Mouse (Mus musculus): ENCODE results near the gene Pask.
"Not testable (repeated sequence)": the region's sequence is repeated elsewhere in the genome, so short reads cannot be mapped to it uniquely, and the experiment has no call there.

Gene Pask

GRCm38 (mm10) chr1:93342648-93343503, at the start of gene Pask, which contains the start of gene Ppp1r7:
Gene Pask (minus strand): TSS chr1:93343482.
Gene Ppp1r7 (plus strand): TSS chr1:93342854.
- peak; percentile 95 for DNase-seq

DNA sequence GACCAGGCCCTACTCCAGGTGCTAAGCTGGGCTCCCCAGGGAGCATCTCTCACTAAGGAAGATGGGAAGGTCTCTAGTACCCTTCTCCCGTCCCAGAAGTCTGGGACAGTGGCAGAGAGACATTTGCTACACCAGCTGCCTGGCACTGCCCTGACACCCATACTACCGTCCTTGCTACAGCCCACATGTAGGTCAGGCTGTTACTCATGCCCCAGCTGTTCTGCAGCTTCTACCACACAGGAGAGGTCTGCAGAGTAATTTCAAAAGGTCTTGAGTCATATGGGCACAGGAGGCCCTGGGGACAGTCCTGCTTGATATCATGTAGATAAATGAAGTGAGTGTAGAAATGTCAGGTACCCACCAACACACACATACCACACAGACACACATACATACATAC, 45.6 kb upstream of the Pask start:
- DNase-seq: no peak

DNA sequence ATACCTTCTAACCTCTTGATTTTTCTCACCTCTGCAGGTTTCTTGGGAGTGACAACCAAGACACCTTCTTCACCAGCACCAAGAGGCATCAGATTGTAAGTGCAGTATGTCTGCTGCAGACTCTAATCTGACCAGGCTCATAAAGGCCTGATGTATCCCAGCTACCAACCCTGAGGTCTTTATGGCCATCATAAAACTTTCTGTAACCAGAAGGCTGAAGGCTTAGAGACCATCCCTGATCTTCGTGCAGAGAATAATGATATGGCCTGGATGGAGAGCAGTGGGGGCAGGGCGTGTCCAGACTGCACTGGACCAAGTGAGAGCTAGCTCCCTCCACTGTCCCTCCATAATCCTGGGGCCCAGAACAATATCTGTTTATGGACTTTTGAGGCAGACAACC, 43.9 kb upstream of the Pask start:
- no peak for DNase-seq

GRCm38 (mm10) chr1:93379117-93379516, 35.8 kb upstream of the Pask start:
- DNase-seq: no peak

DNA sequence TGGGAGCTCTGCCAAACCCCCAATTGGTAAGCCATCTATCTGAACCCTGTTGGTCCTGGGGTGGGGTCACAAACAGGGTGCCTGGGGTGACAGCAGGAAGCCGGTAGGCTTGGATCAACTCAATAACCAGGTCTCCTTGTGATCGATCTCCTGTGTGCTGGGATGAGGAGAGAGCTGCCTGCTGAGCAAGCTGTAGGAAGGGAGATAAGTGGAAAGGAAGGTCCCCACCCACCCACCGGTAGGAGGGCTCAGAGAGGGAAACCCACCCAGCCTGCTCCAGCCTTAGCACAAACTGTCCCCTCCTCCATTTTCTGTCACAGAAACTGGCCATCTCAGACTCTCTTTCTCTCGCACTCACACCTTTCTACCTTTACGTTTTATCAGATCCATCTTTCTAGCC, 34.0 kb upstream of the Pask start:
- no peak for DNase-seq

DNA sequence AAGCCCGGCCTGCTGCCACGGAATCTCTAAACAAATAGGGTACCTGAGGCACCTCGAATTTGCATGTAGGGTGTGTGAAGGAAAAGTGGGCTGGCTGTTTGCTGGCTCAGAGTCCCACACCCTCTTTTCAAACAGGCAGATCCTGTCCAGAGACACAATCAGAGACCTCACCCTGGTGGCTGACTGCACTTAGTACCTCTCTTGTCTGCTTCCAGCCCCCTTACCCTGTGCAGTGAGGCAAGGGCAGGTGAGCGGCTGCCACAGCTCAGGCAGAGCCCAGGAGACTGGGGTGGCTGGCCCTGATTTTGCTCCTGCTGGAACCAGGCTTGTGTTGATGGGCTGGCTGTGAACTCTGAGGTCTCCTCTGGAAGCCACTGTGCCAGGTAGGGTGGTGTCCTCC, 30.4 kb upstream of the Pask start, which contains the start of gene Ano7:
Gene Ano7, plus strand, starts transcription at position 266 of the 400 bp plus-strand sequence.
- DNase-seq: no peak

- no peak for DNase-seq
These were observed 22.4 kb upstream of the Pask start for GRCm38 (mm10) chr1:93365641-93366040.

- DNase-seq: no peak
These were observed 19.4 kb upstream of the Pask start for GRCm38 (mm10) chr1:93362661-93363060.

DNA sequence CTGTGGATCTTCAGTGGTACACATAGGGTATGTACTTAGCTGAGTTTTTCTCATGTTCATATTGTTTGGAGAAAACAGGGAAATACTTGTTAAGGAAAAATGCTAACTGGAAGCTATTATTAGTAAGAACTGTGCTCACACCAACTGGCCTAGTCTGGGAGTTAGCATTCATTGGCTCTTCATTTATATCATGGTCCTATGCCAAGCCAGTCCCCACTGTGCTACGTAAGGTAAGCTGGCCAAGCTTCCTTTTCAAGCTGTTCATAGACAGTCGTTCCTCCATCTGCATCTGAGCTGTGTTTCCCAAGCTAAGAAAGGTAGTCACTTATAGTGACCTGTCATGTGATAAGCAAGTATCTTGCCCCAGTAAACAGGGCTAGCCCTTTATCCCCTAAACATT, 9.4 kb upstream of the Pask start:
- DNase-seq: peak; percentile 65

GRCm38 (mm10) chr1:93349701-93350100, 6.4 kb upstream of the Pask start:
- DNase-seq: no peak

DNA sequence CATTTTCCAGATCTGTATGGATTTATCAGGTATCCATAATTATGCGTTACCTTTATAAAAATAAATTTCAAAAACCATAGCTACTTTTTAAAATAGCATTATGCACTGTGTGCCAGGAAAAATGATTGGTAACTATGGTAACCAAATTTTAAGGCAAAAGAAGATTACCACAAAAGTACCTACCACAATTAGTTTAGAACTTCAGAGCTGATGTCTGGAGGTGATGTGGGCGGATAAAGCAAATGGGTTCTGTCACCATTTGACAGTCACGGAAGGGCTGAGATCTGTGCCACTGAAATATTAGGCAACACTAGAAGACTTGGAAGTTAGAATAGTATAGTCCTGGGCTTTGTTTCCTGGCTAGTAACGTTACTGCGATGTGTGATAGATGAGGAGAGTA, 3.9 kb upstream of the Pask start:
- no peak for DNase-seq

GRCm38 (mm10) chr1:93343504-93344047, 294 bp upstream of the Pask start:
- peak; percentile 94 for DNase-seq

- no peak for DNase-seq
These were observed 8.7 kb downstream of the Pask start for GRCm38 (mm10) chr1:93334621-93335020.

- DNase-seq: no peak
These were observed 16.8 kb downstream of the Pask start for GRCm38 (mm10) chr1:93326446-93326845.

GRCm38 (mm10) chr1:93323973-93324372, 19.3 kb downstream of the Pask start:
- no peak for DNase-seq

GRCm38 (mm10) chr1:93305581-93306337, 37.5 kb downstream of the Pask start, which contains the start of gene Mterf4:
Gene Mterf4 (minus strand): TSS chr1:93305915.
- peak; percentile 82 for DNase-seq

GRCm38 (mm10) chr1:93300578-93300977, 42.7 kb downstream of the Pask start:
- DNase-seq: no peak

GRCm38 (mm10) chr1:93299791-93300190, 43.5 kb downstream of the Pask start:
- no peak for DNase-seq

DNA sequence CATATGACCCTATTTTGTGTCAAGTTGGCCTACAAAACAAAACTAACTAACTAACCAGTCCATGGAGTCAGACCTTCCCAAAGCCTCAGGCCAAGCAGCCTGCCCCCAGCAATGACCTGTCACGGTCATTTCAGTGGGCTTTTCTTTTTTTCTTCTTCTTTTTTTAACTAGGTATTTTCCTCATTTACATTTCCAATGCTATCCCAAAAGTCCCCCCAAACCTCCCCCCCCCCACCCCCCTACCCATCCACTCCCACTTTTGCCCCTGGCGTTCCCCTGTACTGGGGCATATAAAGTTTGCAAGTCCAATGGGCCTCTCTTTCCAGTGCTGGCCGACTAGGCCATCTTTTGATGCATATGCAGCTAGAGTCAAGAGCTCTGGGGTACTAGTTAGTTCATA, 48.8 kb downstream of the Pask start:
- DNase-seq: not testable (repeated sequence)

- DNase-seq: no peak
These were observed 51.3 kb downstream of the Pask start for GRCm38 (mm10) chr1:93292006-93292405.

- DNase-seq: no peak
These were observed 51.7 kb downstream of the Pask start for GRCm38 (mm10) chr1:93291591-93291990.

DNA sequence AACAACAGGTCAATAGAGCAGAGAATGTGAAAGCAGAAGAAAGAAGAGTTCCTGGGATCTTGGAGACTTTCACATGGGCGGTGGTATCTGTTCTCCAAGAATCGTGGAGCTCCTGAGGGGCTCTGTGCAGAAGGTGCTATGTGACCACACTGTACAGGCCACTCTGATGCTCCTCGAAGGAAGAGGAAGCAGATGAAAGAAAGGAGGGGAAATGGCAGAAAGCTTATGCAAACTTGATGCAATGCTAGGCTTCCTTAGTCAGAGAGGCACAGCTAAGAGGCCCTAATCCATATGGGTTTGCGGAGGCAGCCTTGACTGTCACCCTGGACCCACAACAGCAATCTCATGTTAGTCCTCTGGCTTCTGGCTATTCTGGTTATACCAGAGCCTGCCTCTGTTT, 52.3 kb downstream of the Pask start:
- no peak for DNase-seq

DNA sequence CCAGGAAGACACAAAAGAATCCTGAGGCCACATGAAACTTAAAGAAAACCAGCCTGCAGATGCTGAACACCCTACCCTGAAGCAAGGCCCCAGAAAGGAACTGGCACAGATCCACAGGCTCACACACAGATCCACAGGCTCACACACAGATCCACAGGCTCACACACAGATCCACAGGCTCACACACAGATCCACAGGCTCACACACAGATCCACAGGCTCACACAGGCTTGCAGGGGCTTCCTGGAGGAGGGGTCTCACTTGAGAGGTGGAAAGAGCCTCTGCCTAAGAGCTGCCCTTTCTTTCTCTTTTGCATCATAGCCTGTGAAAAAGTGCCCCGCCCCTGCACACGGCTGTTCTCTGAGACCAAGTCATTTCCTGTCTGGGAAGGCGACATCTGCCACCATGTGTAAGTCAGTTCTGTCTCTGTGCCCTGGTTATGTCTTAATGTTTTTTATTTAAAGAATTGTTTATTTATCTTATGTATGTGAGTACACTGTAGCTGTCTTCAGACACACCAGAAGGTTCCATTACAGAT, 53.5 kb downstream of the Pask start:
- no peak for DNase-seq
